Mouse (Mus musculus) midbrain, embryonic 10.5 days (tissue): ENCODE results near the gene Bcl7c. TPM values are rescaled to one million over a fixed set of nuclear protein-coding genes. Genes with fewer than 3 reads are reported as not detected.
"Not testable (repeated sequence)": the region's sequence is repeated elsewhere in the genome, so short reads cannot be mapped to it uniquely, and the experiment has no call there.

Experiments
- DNase-seq: peaks from one replicate; pipeline ENCODE4 v3.0.0-alpha.2; 2017; ENCODE audit warnings: low spot score
- H3K27ac ChIP-seq: fragments of 300-500 bp; sonication (generic); replicated peaks from 2 replicates; pipeline ENCODE4 v1.5.1; 2016; ENCODE audit warnings: mild to moderate bottlenecking
- H3K27me3 ChIP-seq: fragments of 300-500 bp; sonication (generic); 2 replicates; pipeline ENCODE4 v1.6.1; 2016; ENCODE audit warnings: low read depth, mild to moderate bottlenecking; ENCODE audit not compliant: poor library complexity, severe bottlenecking
- H3K36me3 ChIP-seq: fragments of 300-500 bp; sonication (generic); 2 replicates; pipeline ENCODE4 v1.6.1; 2016; ENCODE audit warnings: mild to moderate bottlenecking, moderate library complexity
- H3K4me1 ChIP-seq: fragments of 300-500 bp; sonication (generic); 2 replicates; pipeline ENCODE4 v1.6.1; 2016
- H3K4me3 ChIP-seq: fragments of 300-500 bp; sonication (generic); 2 replicates; pipeline ENCODE4 v1.5.1; 2016; ENCODE audit warnings: mild to moderate bottlenecking, moderate library complexity
- H3K9me3 ChIP-seq: fragments of 300-500 bp; sonication (generic); replicated peaks from 2 replicates; pipeline ENCODE4 v1.6.1; 2016; ENCODE audit warnings: mild to moderate bottlenecking
- WGBS: fragments of 180-500 bp; shearing (Covaris S2); methylation state at CpG from one replicate; pipeline ENCODE4 v1.1.7; 2016; 5-methylcytosine and 5-hydroxymethylcytosine counted together
- polyA plus RNA-seq: library from polyadenylated mRNA; unstranded; fragments of >200 nt; fragmentation: Nextera tagmentation; extraction: Ambion mirVana; gene quantifications from 2 replicates; pipeline ENCODE4 v1.2.1, GENCODE M21; 2016

The Bcl7c gene
- polyA plus RNA-seq, 1 experiment from 2014 or later, result 48.9 TPM

- H3K4me3 ChIP-seq, result peak within 1 kb of the TSS; percentile 95
- H3K4me1 ChIP-seq, result peaks cover 30% of the 10 kb centered on the region
- 2% methylated on average over 26 of the region's 26 CpGs for WGBS
- peaks cover 19% of the 10 kb centered on the region for H3K36me3 ChIP-seq
- peak within 1 kb of the TSS; percentile 98 for H3K27ac ChIP-seq
- no peaks in the 10 kb centered on the region for H3K27me3 ChIP-seq
- DNase-seq, result peak; percentile 75
- H3K9me3 ChIP-seq, result no peaks in the 10 kb centered on the region
These were observed 35.8 kb upstream of the Bcl7c start, which contains the start of gene Fbxl19 for GRCm38 (mm10) chr7:127744366-127745045. Gene Fbxl19, plus strand, starts transcription at chr7:127744543.

DNA sequence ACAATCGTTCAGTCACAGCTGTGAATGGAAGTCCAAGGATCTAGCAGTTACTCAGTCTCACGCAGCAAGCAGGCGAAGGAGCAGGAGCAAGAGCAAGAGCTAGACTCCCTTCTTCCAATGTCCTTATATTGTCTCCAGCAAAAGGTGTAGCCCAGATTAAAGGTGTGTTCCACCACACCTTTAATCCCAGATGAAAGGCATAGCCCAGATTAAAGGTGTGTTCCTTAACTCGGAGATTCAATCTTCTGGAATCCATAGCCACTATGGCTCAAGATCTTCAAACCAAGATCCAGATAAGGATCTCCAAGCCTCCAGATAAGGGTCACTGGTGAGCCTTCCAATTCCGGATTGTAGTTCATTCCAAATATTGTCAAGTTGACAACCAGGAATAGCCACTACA is 23.3 kb upstream of the Bcl7c start, which contains the start of gene Ctf2:
Ctf2 (minus strand) TSS at position 101 of the 400 bp plus-strand sequence.
- H3K9me3 ChIP-seq, H3K4me3 ChIP-seq, H3K27ac ChIP-seq, H3K27me3 ChIP-seq, H3K4me1 ChIP-seq, DNase-seq, H3K36me3 ChIP-seq: not testable (repeated sequence)
- 89% methylated on average over 1 of the region's 5 CpGs for WGBS

DNA sequence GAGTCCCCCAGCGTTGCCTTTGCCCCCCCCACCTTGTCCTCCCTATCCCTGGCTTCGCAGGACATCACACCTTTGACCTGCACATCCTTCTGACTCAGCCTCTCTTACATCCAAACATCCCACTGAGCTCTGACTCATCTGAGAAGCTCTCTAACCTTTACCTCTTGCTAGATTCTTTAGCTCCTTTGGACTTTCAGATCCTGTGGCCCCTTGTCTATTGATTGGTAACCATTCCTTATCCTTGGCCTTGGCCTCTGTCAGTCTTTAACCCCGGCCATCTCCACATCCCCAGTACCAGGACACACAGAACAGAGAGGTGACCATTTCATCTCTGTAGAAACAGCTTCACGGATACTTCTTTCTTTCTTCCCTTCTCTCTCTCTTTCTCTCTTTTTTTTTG is 21.4 kb upstream of the Bcl7c start:
- Histone ChIP-seq H3K4me3 (no peak overlapping the region), H3K9me3 (no peaks in the 10 kb centered on the region), H3K27me3 (no peaks in the 10 kb centered on the region), H3K36me3 (no peaks in the 10 kb centered on the region), H3K27ac (no peak overlapping the region), H3K4me1 (peaks cover 11% of the 10 kb centered on the region)
- WGBS, result 77% methylated on average over 4 of the region's 4 CpGs
- no peak for DNase-seq

GRCm38 (mm10) chr7:127727898-127728297 is 19.2 kb upstream of the Bcl7c start:
- H3K27ac ChIP-seq, result no peak overlapping the region
- H3K4me1 ChIP-seq, result peaks cover 11% of the 10 kb centered on the region
- no peaks in the 10 kb centered on the region for H3K27me3 ChIP-seq
- no peaks in the 10 kb centered on the region for H3K9me3 ChIP-seq
- H3K36me3 ChIP-seq, result no peaks in the 10 kb centered on the region
- WGBS, result 87% methylated on average over 7 of the region's 7 CpGs
- DNase-seq, result no peak
- H3K4me3 ChIP-seq, result no peak overlapping the region

GRCm38 (mm10) chr7:127725924-127726323 is 17.2 kb upstream of the Bcl7c start:
- Histone ChIP-seq H3K36me3 (no peaks in the 10 kb centered on the region), H3K4me3 (no peak overlapping the region), H3K9me3 (no peaks in the 10 kb centered on the region), H3K4me1 (peaks cover 11% of the 10 kb centered on the region), H3K27me3 (no peaks in the 10 kb centered on the region), H3K27ac (no peak overlapping the region)
- DNase-seq, result no peak
- WGBS, result 46% methylated on average over 6 of the region's 6 CpGs

GRCm38 (mm10) chr7:127725490-127725889 is 16.8 kb upstream of the Bcl7c start:
- Histone ChIP-seq H3K9me3 (no peaks in the 10 kb centered on the region), H3K27me3 (no peaks in the 10 kb centered on the region), H3K4me1 (peaks cover 11% of the 10 kb centered on the region), H3K36me3 (no peaks in the 10 kb centered on the region), H3K4me3 (no peak overlapping the region), H3K27ac (no peak overlapping the region)
- WGBS, result 24% methylated on average over 2 of the region's 2 CpGs
- DNase-seq, result no peak

DNA sequence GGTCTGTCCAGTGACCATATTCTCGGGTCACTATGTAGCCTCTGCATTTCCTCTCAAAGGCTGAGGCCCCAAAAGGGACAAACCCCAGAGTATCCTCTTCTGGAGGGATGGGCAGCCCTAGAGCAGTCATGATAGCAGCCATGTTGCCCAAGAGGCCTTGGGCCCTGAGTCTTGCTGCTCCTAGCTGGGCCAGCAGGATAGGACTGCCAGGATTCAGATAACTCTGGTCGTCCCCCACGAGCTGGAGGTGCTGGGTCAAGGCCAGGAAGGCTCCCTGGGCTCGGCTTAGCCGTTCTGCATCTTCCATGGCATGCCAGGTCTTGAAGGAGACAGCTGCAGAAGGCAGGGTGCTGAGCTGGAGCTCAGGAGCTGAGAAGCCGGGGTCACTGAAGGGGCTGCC is 10.5 kb upstream of the Bcl7c start:
- Histone ChIP-seq H3K27ac (no peak overlapping the region), H3K36me3 (no peaks in the 10 kb centered on the region), H3K9me3 (no peaks in the 10 kb centered on the region), H3K27me3 (peaks cover 19% of the 10 kb centered on the region; the same call in 1 of the 2 replicates), H3K4me3 (no peak overlapping the region), H3K4me1 (peaks cover 16% of the 10 kb centered on the region)
- WGBS, result 89% methylated on average over 6 of the region's 6 CpGs
- no peak for DNase-seq

GRCm38 (mm10) chr7:127718339-127718738 is 9.6 kb upstream of the Bcl7c start:
- Histone ChIP-seq H3K36me3 (no peaks in the 10 kb centered on the region), H3K27me3 (peaks cover 19% of the 10 kb centered on the region; the same call in 1 of the 2 replicates), H3K4me1 (peaks cover 22% of the 10 kb centered on the region), H3K4me3 (no peak overlapping the region), H3K27ac (no peak overlapping the region), H3K9me3 (no peaks in the 10 kb centered on the region)
- WGBS, result 89% methylated on average over 6 of the region's 6 CpGs
- no peak for DNase-seq

- Histone ChIP-seq H3K36me3 (no peaks in the 10 kb centered on the region), H3K4me1 (peaks cover 36% of the 10 kb centered on the region), H3K27me3 (peaks cover 19% of the 10 kb centered on the region; the same call in 1 of the 2 replicates), H3K27ac (peak overlapping the region; percentile 79), H3K9me3 (no peaks in the 10 kb centered on the region), H3K4me3 (peak overlapping the region; percentile 55)
- WGBS, result under 1% methylated on average over 41 of the region's 41 CpGs
- peak; percentile 77 for DNase-seq
These were observed 8.3 kb upstream of the Bcl7c start for GRCm38 (mm10) chr7:127716992-127717391.

GRCm38 (mm10) chr7:127714816-127715215 is 6.1 kb upstream of the Bcl7c start:
- WGBS, result 87% methylated on average over 4 of the region's 4 CpGs
- Histone ChIP-seq H3K36me3 (no peaks in the 10 kb centered on the region), H3K27me3 (peaks cover 19% of the 10 kb centered on the region; the same call in 1 of the 2 replicates), H3K9me3 (no peaks in the 10 kb centered on the region), H3K4me3 (no peak overlapping the region), H3K4me1 (peaks cover 45% of the 10 kb centered on the region), H3K27ac (no peak overlapping the region)
- no peak for DNase-seq

DNA sequence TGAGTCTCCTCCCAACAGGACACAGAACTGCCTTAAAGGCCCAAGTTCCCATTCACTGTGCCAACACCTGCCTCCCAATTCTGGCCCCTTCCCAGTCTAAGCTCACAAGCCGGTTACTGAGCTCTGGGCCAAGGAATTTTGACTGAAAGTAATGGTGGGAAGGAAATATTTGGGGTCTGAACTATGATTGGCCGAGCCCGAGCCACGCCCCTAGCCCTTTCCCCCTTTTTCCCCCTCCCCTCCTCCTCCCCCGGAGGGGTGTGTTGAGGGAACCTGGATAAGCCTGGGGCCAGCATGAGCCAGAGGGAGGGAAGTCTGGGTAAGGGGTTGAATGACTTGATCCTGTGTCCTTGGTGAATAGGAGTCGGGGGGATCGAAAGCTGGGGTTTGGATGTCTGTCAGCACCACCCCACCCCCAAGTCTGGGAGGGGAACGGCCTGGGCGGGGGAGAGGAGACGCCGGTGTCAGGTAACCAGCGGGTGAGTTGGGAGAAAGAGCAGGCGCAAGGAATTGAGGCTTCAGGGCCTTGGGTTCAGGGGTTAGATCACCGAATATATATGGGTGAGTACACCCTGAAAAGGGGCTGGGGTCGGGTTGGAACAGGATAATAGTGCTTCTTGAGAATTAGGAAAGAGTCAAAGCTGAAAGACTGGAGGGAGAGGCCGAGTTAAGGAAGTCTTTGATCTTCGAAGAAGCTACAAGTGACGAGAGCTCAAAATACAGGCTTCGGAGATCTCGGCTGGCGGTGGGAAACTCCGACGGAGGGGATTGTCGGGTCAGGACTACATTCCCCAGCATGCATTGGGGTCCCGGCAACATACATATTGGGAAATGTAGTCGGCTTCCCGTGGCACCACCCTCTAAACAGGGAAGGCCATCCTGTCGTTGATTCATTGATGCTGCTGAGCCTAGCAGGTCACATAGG is 4.0 kb upstream of the Bcl7c start, which contains the start of gene Ctf1:
Ctf1 (plus strand) TSS at position 276 of the 925 bp plus-strand sequence.
- 1% methylated on average over 28 of the region's 28 CpGs for WGBS
- peak within 1 kb of the TSS; percentile 54 for H3K4me3 ChIP-seq
- H3K4me1 ChIP-seq, result peaks cover 59% of the 10 kb centered on the region
- peak; percentile 86 for DNase-seq
- peak within 1 kb of the TSS; percentile 83 for H3K27ac ChIP-seq
- no peaks in the 10 kb centered on the region for H3K9me3 ChIP-seq
- no peaks in the 10 kb centered on the region for H3K36me3 ChIP-seq
- H3K27me3 ChIP-seq, result peaks cover 18% of the 10 kb centered on the region; the same call in 1 of the 2 replicates

GRCm38 (mm10) chr7:127711456-127711855 is 2.7 kb upstream of the Bcl7c start:
- Histone ChIP-seq H3K36me3 (peaks cover 7% of the 10 kb centered on the region), H3K4me1 (peaks cover 59% of the 10 kb centered on the region), H3K9me3 (no peaks in the 10 kb centered on the region), H3K4me3 (no peak overlapping the region), H3K27ac (no peak overlapping the region), H3K27me3 (peaks cover 9% of the 10 kb centered on the region; the same call in 1 of the 2 replicates)
- 80% methylated on average over 3 of the region's 3 CpGs for WGBS
- no peak for DNase-seq
